Mouse (Mus musculus) retina, adult 2 months (tissue): ENCODE results near the gene Mlxip.
A peak's percentile ranks its signal among the peaks of the same experiment; 100 is the strongest.

Experiments
- DNase-seq: peaks from one replicate; pipeline ENCODE4 v3.0.0-alpha.2; 2012; ENCODE audit warnings: low read depth, low spot score

Mlxip gene

DNA sequence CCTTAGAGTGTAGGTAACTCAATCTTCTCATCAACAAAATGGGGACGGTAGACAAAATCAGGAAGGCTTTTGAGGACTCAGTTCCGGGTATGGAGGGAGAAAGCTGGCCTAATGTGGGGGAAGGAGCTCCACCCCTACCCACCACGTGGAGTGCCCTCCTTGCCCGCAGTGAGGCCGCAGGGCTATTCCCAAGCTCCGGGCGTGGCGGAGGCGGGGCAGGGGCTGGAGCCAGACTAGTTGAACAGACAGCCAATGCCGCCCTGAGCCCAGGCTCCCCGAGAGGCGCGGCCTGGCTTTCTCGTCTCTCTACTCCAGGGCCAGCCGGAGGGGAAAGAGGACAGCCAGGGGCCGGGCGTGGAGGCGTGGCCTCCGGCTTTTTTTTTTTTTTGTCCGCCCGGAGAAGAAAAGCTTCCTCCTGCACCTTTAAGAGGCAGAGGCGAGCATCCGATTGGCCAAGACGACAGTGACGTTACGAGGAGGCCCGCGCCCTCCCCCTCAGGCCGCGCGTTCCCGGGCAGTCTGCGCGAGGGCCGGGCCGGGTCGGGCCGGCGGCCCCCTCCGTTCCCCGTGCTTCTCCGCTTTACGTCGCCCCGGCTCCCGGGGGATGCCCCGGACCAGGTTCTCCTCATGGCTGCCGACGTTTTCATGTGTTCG is at the start of gene Mlxip:
TSS of gene Mlxip (plus strand) at position 496 of the 654 bp plus-strand sequence.
- peak; percentile 71 for DNase-seq

DNA sequence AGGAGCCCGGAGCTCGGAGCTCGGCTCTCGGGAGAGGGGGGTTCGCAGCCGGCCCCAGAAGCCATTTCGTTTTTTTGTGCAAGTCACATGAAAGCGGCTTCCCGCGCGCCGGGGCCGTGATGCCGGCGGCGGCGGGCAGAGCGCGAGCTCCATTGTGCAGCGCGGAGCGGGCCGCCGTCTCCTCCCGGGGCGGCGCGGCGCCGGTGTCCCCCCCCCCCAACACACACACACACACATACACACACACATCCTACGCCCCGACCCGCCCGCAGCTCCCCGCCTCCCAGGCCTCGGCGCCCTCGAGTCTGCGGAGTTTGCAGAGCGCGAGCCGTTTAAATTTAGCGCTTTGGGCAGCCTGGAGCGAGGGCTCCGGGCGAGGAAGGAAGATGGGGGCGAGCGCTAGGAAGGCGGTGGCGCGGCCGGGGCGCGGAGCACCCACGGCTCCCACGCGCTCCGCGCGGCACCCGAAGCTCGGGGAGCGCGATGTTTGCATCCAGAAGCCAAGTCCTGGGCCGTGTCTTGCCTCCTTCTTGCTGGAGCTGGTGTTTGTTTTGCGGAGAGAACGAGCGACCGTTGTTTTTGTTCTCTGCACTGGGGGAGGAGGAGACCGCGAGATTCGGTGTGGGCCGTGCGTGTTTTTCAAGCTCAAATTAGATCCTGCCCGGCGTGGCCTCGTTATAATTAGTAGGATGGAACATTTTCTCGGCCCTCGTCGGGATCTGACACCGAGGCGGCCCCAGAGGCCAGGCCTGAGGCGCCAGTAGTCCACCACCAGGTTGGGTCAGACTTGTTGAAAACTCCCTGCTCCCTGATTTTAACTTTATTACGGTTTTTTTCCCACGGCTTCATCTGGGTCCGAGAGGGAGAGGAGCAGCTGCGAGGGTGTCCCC is 49.4 kb upstream of the Mlxip start:
- DNase-seq, result no peak

GRCm38 (mm10) chr5:123345853-123346654 is 48.5 kb upstream of the Mlxip start:
- no peak for DNase-seq

GRCm38 (mm10) chr5:123346701-123347270 is 47.8 kb upstream of the Mlxip start:
- no peak for DNase-seq

GRCm38 (mm10) chr5:123347985-123348384 is 46.6 kb upstream of the Mlxip start:
- DNase-seq, result no peak

DNA sequence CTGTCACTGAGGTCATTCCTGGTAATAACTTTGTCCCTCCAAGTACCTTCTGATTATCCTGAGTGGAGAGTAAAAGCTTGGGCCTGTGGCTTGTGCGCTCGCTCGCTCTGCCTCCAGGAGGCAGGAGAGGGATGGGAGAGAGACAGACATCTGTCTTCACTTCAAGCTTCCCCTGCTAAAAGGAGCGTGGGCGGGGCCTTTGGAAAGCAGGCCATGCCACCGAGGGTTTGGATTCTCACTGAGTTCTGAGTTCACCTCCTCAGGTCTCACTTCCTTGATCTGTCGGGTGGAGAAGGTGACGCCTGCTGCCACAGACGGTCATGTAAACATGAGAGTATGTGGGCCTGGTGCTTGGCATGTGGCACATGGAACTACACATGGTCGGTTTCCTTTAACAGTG is 44.2 kb upstream of the Mlxip start:
- no peak for DNase-seq

DNA sequence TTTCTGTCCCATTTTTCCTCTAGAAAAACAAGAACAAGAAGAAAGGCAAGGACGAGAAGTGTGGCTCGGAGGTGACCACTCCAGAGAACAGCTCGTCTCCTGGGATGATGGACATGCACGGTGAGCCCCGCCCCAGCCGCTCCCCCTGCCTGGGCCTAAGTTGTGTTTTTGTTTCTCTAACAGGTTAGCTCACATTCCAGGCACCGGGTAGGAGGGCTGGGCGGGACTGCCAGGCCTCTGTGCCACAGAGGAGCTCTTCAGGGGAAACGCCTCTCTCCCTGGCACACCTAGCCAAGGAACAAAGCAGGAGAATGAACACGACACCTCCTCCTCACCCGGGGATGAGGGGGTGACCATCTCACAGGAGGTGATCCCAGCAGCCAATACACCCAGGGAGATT is 38.7 kb upstream of the Mlxip start:
- no peak for DNase-seq

DNA sequence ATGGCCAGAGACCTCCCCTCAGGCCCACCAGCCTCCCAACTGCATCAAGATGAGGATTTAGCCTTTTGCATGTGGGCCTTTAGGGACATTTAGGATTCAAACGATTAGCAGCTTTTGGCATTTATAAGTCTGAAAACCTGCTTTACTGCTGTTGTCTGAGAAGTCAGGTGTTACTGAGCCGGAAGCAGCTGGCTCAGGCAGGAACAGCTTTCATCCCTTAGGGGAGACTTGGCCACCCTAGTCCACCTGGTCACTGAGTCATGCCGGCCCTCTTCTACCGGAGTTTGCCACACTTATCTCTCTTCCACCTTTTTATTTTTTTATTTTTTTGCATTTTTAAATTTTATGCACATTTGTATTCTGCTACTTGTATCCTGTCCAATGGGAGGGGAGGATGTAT is 37.3 kb upstream of the Mlxip start:
- no peak for DNase-seq

DNA sequence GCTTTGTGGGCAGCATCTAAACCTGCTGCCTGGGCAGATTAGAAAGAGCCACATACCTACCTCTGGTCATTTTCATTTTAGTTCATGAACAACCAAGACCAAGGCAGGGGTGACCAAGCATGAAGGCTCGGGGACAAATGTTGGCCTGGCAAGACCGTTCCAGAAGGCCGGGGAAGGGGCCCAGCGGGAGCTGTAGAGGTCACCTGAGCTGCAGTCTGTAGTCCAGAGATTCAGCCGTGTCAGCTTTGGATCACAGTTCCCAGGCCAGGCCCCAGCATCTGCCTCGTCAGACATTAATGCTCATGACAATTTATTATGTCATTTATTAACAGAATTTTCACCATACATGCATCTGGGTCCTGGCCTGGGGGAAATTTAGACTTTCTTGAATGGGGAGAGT is 35.2 kb upstream of the Mlxip start:
- DNase-seq, result no peak

GRCm38 (mm10) chr5:123362911-123363310 is 31.7 kb upstream of the Mlxip start:
- DNase-seq, result no peak

DNA sequence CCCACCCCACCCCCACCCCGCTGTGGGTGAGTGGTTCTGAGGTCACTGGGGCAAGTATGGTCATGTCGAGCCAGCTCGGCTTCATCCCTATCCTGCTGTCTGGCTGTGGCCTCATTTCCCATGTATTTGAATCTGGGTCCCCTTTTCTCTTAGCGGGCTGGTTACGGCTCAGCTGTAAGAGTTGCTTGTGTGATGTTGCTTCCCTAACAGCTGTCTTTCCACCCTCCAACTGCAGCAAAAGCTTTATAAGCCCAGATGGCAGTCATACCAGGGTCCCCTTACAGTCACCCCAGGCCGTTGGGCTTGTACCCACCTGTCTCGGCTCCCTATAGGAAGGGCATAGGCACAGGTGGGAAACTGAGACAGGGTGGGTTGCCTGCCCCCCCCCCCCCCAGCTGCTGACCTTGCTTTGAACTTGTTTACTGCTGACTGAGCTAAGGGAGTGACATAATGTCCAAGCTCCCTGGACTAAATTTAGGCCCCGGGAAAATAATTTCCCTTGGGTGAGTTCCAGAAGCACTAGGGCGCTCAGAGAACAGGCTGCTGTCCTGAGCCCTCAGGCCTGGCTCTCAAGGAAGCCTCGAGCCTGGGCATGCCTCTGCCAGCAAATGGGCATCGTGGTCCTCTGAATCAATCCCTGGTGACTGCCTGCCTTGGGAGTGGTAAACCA is 30.2 kb upstream of the Mlxip start:
- DNase-seq, result no peak

GRCm38 (mm10) chr5:123368869-123369488 is 25.6 kb upstream of the Mlxip start:
- DNase-seq, result no peak

DNA sequence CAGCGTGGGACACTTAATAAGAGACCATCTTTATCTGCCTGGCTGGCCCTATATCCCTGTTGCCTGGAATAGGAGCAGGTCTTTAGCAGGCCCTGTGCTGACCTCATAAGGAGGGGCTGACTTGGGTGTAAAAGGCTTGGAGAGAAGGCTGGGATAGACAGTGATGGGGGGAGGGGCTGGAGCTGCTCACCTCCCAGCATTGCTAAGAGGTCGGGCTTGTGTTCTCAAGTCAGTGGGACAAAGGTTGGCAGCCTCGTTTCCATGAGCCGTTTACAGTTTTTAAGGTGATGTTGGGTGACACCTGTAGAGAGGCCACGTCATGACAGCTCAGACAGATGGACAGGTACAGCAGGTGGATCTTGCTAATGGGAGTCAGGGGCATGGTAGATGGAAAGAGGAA is 24.5 kb upstream of the Mlxip start:
- DNase-seq, result no peak

DNA sequence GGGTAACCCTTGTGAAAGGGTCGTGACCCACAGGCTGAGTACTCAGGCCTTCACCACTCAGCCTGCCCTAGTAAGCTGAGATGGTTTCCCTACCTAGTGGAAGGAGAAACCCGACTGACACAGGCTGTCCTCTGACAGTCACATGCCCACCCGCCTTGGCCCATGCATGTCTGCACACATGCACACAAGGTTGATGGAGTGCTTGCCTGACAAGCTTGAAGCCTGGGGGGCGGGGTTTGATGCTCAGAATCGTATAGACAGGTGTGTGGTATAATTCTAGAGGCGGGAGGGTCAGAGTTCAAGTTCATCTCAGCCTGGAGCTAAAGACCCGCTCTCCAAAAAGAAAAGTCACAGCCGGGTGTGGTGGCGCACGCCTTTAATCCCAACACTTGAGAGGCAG is 19.3 kb upstream of the Mlxip start:
- DNase-seq, result no peak

DNA sequence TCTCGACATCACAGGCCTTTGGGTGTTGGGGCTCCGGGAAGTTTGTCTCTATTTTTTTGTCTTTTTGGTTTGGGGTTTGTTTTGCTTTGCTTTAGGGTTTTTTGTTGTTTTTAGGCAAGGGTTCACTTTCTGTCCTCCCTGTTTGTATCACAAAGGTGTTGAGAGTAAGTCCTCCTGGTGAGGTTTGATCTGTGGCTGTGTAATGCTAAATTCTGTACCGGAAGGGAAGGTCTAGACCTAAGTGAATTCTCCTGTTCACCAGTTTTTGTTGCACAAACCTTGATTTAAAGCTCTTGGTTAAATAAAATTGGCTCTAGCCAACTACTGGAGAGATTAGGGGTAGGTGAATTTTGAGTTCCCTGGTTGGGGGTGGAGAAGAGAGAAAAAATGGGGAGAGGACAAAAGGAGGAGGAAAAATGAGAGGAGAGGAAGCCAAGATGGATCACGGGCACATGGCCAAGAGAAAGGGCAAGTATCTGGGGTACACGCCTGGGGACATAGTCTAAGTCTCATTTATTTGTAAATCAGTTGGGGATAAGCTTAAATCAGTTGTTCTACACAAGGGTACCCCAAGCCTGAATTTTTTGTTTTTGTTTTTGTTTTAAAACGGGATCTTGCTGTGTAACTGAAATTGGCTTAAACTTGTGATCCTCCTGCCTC is 18.7 kb upstream of the Mlxip start:
- DNase-seq, result no peak

- DNase-seq, result no peak
Measured at GRCm38 (mm10) chr5:123376569-123376968, 18.0 kb upstream of the Mlxip start.

- no peak for DNase-seq
Measured at GRCm38 (mm10) chr5:123377120-123377955, 17.3 kb upstream of the Mlxip start.

DNA sequence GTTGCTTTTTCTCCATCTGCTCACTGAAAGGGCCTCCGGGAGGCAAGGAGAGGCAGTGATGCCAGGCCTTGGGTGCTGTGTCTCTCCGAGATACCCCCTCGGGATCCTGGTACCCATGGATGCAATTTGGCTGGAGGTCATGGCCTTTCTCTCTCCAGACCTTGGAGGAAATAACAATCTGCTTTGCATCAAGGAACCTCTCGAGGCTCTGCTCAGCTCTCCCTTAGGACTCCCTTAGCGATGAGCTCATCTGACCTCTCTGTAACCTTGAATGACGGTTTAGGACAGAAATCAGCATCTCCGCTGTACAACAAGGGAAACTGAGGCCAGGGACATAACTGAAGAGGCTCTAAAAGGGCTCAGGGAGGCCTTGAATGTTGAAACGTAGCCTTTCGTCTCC is 15.9 kb upstream of the Mlxip start:
- DNase-seq, result no peak

GRCm38 (mm10) chr5:123379504-123379931 is 15.1 kb upstream of the Mlxip start:
- DNase-seq, result no peak
